Mouse (Mus musculus) common myeloid progenitor, adult 5-6 weeks (primary cell): ENCODE data around the gene Doc2a. TPM values are rescaled to one million over a fixed set of nuclear protein-coding genes. Genes with fewer than 3 reads are reported as not detected.
A peak's percentile ranks its signal among the peaks of the same experiment; 100 is the strongest.

ENCODE experiments used
- ATAC-seq: replicated peaks from 2 replicates; pipeline ENCODE4 v1.8.0; 2016; ENCODE audit warnings: low read depth, mild to moderate bottlenecking, moderate TSS enrichment, inconsistent platforms; ENCODE audit not compliant: poor library complexity, severe bottlenecking
- total RNA-seq: library from RNA; stranded (forward); fragments of 200-1000, 187-1606 nt; gene quantifications from 2 replicates; pipeline ENCODE4 v1.2.3, GENCODE M21; 2017

Gene Doc2a
- total RNA-seq, 1 experiment from 2014 or later = not detected

DNA sequence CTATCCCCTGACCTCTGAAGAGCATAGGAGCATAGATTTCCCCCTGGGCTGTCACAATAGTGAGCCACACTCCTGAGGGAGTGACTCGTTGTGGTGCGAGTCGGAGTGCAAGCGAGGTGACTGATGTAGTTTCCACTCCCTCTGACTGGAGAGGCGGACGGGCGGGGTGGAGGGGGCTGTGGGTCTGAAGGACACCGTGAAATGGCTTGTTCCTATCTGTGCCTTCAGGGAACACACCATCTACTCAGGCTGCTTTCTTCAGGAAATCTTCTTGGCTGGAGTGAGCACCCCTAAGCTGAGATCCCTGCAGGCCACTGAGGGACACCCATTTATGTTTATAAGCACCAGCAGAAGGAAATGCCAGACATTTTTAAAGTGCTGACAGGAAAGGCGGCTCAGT is 24.5 kb upstream of the Doc2a start:
- ATAC-seq = no peak

DNA sequence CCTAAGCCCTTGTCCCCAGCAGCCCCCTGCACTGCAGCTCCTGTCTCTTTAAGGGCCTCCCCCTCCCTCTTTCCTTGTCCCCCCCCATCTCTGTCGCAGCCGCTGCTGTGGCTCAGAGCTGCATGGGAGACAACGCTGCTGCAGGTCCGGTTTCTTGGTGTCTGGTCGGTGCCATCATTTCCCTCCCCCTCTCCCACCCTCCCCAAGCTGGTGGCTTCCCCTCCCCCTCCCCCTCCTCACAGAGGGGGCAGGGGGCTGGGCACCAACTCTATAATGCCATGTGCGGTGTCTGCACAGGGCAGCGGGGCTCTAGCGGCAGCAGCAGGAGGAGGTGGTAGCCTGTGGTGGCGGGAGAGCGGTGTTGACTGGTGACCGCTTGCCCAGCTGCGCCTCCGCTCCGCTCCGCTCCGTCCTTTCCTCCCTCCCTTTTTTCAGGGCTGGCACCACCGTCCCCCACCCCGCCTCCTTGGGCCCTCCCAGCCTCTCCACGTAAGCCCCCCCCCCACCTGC is 24.0 kb upstream of the Doc2a start:
- ATAC-seq = no peak

DNA sequence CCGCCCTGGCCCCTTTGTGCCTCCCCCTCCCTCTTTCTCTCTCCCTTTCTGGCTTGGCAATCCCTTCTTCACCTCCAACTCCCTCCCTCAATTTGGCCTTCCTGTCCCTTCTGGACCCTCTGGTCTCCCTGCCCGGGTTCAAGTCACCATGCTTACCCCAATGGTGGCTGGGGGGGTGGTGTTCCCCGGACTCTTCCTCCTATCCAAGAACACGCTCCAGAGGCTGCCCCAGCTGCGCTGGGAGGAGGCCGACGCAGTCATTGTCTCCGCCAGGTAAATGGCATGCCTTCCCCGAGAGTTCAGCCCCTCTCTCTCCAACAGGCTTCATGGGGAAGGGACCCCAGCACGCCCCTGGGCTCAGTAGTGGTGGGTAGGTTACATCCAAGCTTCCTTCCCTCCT is 23.3 kb upstream of the Doc2a start:
- no peak for ATAC-seq

DNA sequence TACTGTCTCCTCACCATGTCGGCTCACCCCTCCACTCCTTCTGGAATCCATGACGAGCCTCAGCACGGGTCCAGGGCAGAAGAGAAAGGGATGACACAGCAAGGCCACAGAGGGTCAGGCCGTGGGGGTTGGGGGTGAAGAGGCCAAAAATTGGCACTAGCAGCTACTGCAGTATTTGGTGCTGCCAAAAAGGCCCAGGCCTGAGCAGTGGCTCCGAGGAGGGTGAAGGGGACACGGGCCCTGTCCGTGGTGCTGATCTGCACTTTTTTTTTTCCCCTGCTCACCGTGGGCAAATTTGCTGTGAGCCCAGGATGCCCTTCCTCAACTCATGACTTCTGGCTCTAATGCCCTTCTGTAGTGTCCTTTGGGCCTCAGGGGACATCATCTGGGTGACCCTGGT is 21.8 kb upstream of the Doc2a start:
- peak; percentile 48; the same call in 1 of the 2 replicates for ATAC-seq

DNA sequence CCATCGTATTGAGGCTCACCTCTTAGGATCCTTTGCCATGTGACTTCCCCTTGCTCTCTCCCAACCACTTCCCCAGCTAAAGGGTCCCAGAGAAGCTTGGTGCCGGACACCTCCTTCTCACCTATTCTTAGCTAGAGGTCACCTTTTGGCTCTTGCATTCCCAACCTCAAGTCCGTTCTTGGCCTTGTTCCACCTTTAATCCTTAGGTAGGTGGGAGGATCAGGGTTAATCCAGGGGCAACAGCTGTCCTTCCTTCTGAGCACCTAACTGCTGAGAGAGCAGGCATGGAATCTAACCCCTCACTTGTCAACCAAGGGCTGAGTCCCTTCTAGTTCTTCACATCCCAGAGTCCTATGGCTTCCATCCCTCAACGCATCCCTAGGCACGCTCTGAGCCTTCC is 21.3 kb upstream of the Doc2a start:
- ATAC-seq = no peak

DNA sequence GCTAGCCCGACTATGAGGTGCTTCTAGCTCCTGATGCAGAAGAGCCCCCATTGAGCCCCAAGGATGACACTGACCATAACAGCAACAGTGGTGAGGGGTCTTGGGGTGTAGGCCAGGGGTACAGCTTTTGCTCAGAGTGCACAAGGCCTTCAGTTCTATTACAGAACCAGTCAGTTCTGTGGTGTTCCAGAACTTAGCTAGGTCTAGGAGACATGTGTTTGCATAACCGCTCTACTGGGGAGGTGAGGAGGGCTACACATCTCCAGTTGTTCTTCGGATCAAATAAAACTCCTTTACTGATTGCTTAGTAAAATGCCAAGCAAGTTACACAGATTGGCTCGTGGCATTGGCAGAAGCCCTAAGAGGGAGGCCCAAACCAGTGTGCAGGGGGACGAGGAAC is 15.7 kb upstream of the Doc2a start, which contains the start of gene 4930451I11Rik:
Gene 4930451I11Rik (minus strand): TSS at position 101 of the 400 bp plus-strand sequence.
- 0 out of 2 replicates have a peak, but pooled peaks have one; percentile 4 for ATAC-seq

DNA sequence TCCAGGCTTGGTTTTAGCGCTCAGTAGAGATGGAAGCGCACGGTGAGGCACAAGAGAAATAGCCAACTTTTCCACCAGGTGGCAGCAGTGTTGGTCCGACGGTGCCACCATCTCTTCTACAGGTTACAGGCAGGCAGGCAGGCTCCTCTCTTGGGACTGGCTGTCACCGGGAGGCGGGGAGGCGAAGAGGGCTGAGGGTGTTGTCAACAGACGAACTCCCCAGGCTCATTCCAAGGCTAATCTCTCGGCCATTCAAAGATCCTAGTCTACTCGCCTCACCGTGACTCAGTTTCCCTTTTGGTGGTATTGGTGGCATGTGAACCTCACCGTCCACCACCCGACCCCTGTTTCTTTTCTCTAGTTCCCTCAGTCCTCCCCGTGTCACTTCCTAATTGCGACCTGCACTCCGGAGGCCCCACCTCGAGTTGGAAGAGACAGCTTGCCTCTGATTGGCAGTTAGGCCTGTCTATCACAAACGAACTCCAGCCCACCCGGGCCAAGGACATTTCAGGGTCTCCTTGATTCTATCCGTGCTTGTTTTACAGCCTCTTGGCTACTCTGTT is 15.1 kb upstream of the Doc2a start:
- ATAC-seq = peak; percentile 96

DNA sequence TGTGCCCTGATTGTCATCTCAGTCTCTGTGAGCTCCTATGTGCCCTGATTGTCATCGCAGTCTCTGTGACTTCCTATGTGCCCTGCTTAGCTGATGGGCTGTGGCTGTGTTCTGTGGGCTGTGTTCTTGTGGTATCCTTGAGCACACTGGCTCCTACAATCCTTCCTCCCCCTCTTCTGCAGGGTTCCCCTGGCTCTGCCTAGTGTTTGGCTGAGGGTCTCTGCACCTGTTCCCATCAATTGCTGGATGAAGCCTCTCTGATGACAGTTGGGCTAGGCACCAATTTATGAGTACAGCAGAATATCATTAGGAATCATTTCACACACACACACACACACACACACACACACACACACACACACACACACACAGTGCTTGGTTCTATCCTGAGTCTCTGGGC is 13.9 kb upstream of the Doc2a start:
- ATAC-seq = no peak

DNA sequence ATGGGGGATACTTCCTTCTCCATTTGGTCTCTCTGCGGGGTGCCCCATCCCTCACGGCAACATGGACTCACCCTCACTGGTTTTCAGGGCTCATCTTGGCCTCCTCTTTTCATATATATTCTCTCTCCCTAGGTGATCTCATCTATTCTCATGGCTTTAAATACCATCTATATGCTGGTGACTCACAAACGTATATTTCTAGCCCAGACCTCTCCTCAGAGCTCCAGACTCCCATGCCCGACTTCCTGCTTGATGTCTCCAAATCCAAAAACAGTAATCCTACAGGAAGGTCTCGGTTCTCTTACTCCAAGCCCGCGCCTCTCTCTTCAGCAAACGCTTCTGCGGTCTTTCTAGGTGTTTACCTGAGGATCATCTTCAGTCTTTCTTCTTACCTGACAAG is 3.9 kb upstream of the Doc2a start:
- ATAC-seq = no peak

DNA sequence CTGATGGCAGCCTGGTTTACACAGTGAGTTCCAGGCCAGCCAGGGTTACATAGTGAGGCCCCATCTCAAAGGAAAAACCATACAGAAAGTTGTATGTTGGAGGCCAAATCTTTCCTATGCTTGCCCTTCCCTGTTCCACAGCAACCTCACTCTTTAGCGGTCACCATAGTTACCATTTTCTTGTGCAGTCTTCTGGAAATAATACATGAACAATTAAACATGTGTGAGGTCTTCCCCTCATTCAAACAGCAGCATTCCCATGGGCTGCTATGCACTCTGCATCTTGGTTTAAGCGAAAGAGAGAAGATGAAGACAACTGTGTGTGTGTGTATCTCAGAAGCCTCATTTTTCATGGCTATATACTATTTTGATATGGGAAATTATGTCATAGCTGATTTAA is 1.7 kb upstream of the Doc2a start:
- no peak for ATAC-seq

DNA sequence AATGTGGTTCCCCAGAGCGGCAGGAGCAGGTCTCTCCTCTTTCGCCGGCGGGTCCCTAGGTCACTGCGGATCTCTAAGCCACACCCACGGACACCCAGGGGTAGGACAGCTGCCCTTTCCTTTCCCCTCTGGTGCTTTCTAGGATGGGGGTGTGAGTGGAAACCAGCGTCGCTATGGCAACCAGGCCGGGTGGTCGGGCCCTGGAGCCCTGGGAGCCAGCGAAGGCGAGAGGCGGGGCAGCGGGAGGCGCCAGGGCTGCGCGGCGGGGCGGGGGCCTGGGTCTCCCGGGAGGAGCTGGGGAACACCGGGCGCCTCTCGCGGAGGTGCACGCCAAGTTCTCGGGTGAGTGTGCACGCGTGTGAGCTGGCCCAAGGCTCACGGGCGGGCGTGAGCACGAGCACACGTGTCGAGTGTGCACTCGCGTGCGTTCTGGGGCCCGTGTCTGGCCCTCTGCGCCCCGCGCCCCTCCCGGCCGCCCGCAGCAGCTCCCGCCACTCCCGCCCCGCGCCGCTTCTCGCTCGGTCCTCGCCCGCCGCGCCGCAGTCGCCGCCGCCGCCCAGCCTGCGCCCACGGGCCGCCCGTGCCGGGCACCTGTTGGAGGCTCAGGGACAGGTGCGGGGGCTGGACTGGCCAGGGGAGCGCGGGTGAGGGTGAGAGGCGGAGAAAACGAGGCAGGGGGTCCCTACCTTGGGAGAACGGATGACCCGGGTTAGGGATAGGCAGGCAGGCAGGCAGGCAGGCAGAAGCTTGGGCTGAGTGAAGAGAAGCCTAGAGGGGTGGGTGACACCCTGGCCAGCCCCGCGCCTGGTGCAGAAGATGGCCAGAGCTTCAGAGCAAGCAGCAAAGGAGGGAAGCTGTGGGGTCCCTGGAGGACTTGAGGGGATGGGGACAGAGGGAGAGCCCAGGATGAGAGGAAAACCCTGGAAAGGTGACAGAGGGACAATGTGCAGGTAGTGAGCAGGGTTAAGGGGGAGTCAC is 494 bp downstream of the Doc2a start:
- 0 out of 2 replicates have a peak, but pooled peaks have one; percentile 16 for ATAC-seq

DNA sequence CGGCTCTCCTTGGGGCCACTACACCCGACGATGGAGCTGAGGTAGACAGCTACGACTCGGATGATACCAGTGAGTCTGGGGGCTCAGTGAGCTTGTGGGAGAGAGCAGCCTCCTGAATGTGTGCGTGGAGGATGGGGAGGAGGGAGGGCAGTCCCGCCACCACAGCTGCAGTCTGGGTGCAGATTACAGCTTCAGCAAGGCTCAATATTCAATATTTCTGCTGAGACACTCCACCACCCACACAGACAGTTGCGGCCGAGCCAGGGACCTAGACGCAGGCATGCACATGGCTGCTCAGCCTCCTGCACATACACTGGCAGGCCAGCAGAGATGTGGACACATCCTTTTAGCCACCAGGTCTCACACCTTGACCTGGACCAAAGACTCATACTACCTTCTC is 1.6 kb downstream of the Doc2a start:
- no peak for ATAC-seq

DNA sequence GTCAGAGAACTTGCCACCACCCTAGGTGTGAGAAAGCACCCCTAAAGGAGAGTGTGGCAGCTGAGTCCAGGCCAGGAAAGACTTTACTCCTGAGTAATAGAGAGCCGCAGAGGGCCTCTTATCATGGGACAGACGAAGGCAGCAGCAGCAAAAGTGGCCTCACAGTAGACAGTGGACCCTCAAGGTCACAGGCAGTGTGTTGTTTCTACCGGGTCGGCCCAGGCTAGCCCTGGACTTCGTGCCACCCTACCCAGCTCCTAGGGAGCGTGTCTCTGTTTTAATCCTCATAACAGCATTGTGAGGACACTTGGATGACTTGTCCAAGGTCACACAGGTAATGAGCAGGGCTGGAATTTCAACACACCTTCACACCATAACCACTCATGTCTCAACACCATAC is 2.9 kb downstream of the Doc2a start:
- no peak for ATAC-seq

DNA sequence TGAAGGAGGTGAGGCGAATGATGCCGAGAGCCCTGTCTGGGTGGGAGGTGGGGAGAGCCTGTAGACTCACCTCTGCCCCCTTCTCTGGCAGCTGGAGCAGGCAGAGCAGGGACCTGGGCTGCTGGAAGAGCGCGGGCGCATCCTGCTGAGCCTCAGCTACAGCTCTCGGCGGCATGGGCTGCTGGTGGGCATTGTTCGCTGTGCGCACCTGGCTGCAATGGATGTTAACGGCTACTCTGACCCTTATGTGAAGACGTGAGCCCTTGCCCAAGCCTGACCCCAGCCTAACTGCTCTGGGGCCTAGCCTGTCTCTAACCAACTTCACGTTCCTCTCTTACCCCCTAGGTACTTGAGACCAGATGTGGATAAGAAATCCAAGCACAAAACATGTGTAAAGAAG is 4.0 kb downstream of the Doc2a start:
- no peak for ATAC-seq

DNA sequence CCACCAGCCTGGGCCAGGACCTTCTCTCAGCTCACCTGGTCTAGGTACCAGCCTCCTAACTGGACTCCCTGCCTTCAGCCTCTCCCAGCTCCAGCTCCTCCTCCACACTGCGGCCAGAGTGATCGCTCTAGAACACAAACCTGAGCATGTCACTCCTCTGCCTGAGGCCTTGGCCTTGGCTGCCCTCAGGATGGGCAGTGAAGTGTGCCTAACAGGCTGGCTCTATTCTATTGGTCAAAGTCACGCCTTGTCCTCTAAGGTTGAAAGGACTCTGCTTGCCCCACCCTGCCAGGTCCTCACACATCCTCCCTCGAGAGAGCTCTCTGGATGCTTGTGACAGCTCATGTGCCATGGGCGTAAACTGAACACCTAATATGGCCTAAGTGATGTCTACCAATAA is 6.2 kb downstream of the Doc2a start:
- ATAC-seq = no peak

DNA sequence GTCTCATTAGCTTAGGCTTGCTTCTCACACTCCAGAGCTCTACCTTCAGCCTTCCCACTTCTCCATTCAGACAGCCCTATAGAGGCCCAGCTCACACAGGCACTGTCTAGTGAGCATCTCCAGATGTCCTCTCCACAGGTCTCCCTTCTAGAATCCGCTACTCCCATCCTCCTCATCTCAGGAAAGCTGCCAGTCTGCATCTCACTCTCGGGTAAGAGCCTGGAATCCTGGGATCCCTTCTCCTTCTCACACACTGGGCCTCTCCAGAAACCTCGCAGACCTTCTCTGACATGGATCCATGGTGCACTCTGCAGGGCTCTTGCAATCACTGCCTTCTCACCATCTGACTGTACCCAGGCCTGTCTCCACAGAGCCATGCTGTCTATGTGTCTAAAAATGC is 8.4 kb downstream of the Doc2a start:
- no peak for ATAC-seq

DNA sequence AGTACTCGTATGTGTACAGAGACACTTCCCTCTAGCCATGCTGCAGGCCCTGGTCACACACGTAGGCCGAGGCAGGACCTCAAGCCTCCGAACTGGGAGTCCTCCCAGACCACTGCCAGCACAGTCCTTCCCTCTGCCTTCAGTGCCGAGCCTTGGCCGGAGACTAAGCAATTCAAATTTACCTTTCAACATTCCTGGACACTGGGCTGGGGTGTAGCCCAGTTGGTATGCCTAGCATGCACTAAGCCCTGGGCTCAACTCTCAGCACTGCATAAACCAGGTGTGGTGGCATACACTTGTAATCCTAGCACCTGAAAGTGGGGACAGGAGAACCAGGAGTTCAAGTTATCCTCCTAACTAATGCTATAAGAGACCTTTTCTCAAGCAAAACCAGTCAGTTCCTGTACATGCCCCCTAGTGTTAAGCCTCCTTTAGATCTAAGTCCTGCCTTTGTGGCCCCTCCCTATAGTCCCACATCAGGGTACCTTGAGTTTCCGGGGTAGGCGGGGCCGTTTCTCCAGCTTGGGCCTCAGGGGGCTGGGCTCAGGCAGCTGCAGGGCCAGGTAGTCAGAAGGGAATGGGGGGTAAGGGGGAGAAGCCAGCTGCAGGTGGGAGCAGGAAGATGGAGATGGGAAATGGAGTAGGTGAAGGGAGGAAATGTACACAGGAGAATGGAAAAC is 9.7 kb downstream of the Doc2a start:
- ATAC-seq = no peak

DNA sequence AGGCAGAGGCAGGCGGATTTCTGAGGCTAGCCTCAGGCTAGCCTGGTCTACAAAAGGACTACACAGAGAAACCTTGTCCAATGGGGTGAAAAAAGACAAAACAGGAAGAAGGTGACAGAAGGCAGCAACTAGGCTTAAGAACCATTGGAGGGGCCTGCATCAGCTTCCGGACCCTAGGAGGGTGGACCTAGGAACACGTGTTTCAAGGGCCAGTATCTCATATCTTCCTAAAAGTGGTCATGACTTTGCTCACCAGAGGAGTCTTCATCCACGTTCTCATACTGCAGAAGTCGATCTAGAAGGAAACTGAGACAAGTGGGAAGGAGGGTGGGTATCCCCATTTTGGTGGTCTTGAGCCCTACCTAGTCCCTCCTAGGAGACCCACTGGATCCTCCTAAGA is 13.8 kb downstream of the Doc2a start:
- ATAC-seq = no peak

DNA sequence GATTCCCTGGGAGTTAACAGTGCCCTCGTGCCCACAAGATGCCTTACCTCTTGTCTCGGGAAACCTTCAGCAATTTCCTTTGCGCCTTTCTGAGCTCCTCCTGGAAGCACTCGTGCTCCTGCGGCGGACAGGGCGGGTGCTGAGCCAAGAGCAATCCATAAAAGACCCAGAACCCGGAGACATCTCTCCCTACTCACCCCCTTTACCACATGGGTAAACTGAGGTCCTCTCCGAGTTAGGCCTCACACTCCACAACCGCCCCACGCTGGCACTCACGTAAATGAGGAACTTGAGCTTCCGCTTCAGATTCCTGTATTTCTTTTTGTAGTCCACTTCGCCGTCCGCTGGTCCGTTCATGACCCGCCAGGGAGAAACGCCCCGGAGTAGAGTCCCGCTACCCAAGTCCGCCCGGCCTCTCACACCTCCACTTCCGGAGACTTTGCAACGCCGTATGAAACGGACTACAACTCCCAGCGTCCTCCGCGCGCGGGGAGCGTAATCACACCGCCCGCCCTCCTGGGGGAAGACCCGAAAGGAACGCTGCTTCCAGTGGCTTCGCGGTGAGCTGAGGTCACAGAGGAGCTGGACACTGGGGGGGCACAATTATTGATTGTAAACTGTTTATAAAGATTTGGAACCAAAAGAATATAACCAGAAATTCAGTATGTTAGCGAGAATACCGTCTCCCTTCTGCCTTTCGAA is 14.4 kb downstream of the Doc2a start, which contains the start of gene Hirip3:
Gene Hirip3 (plus strand): TSS at position 544 of the 702 bp plus-strand sequence.
- peak; percentile 87 for ATAC-seq
